Mouse (Mus musculus) CH12.LX (cell line): Measurements from ENCODE around the gene Gm20388. TPM values are rescaled to one million over a fixed set of nuclear protein-coding genes. Genes with fewer than 3 reads are reported as not detected.

Experiments used
- DNase-seq: peaks from one replicate; pipeline ENCODE4 v3.0.0-alpha.2; 2013; ENCODE audit errors: extremely low read depth
- H3K27ac ChIP-seq: 2 replicates; pipeline ENCODE4 v1.5.1; 2012; ENCODE audit warnings: low read depth, mild to moderate bottlenecking, control low read depth, moderate library complexity; ENCODE audit not compliant: insufficient read depth
- H3K27me3 ChIP-seq: replicated peaks from 2 replicates; pipeline ENCODE3; 2012; ENCODE audit warnings: inconsistent platforms
- H3K36me3 ChIP-seq, 2 experiments: replicated peaks in 1 of 2; 2 replicates each; pipeline versions ENCODE3 to v1.6.1; 2012; ENCODE audit warnings: inconsistent platforms in 1 of 2, low read length in 1 of 2, mild to moderate bottlenecking in 1 of 2, mixed read lengths in 1 of 2, moderate library complexity in 1 of 2; ENCODE audit not compliant: control insufficient read depth in 1 of 2, insufficient read depth in 1 of 2
- H3K4me1 ChIP-seq, 2 experiments: 2 replicates each; pipeline ENCODE4 v1.6.1; 2012; ENCODE audit warnings: inconsistent platforms in 1 of 2, moderate library complexity in 1 of 2; ENCODE audit not compliant: insufficient read depth in 2 of 2, control insufficient read depth in 1 of 2
- H3K4me2 ChIP-seq: 2 replicates; pipeline ENCODE4 v1.6.1; 2012; ENCODE audit warnings: low read depth, mild to moderate bottlenecking, control low read depth; ENCODE audit not compliant: poor library complexity, insufficient read depth, severe bottlenecking
- H3K4me3 ChIP-seq, 3 experiments: fragments of 150-350 bp in 1 of 3; sonication (generic) in 1 of 3; replicated peaks in 1 of 3; 2 replicates each; pipeline versions ENCODE3 to v1.5.1; 2011 to 2012; ENCODE audit warnings: low read depth in 2 of 3, low read length in 2 of 3, mild to moderate bottlenecking in 2 of 3, moderate library complexity in 2 of 3, control low read depth in 1 of 3, improper control_type of control experiment in 1 of 3, inconsistent platforms in 1 of 3, mixed read lengths in 1 of 3; ENCODE audit not compliant: poor library complexity in 1 of 3
- H3K79me2 ChIP-seq: replicated peaks from 2 replicates; pipeline ENCODE4 v1.6.1; 2012; ENCODE audit warnings: mild to moderate bottlenecking, moderate library complexity; ENCODE audit not compliant: control insufficient read depth, poor library complexity, insufficient read depth, severe bottlenecking; ENCODE audit errors: extremely low read depth
- H3K9ac ChIP-seq: 2 replicates; pipeline ENCODE4 v1.6.1; 2012; ENCODE audit warnings: low read depth, mild to moderate bottlenecking, control low read depth, moderate library complexity; ENCODE audit not compliant: insufficient read depth
- H3K9me3 ChIP-seq: replicated peaks from 2 replicates; pipeline ENCODE3; 2012; ENCODE audit warnings: low read length, inconsistent platforms, mixed read lengths
- BHLHE40 ChIP-seq: IDR thresholded peaks from 2 replicates; pipeline ENCODE4 v1.6.1; 2011; ENCODE audit warnings: mild to moderate bottlenecking, low read depth, low read length, improper control_type of control experiment
- CHD2 ChIP-seq: IDR thresholded peaks from 2 replicates; pipeline ENCODE4 v1.6.1; 2011; ENCODE audit warnings: low read length, improper control_type of control experiment
- EP300 ChIP-seq: IDR thresholded peaks from 2 replicates; pipeline ENCODE4 v1.6.1; 2011; ENCODE audit warnings: low read length, improper control_type of control experiment
- JUND ChIP-seq: conservative IDR thresholded peaks from 2 replicates; pipeline ENCODE4 v1.6.1; 2011; ENCODE audit warnings: low read depth, low read length, improper control_type of control experiment
- MAFK ChIP-seq: IDR thresholded peaks from 2 replicates; pipeline ENCODE4 v1.6.1; 2011; ENCODE audit warnings: low read length, improper control_type of control experiment; ENCODE audit not compliant: insufficient replicate concordance
- MAX ChIP-seq: IDR thresholded peaks from 2 replicates; pipeline ENCODE4 v1.6.1; 2011; ENCODE audit warnings: low read length, improper control_type of control experiment
- MEF2A ChIP-seq: IDR thresholded peaks from 2 replicates; pipeline ENCODE4 v1.6.1; 2014; ENCODE audit warnings: low read depth, mild to moderate bottlenecking, inconsistent platforms, low read length, improper control_type of control experiment, borderline replicate concordance
- MXI1 ChIP-seq: IDR thresholded peaks from 2 replicates; pipeline ENCODE4 v1.6.1; 2011; ENCODE audit warnings: mild to moderate bottlenecking, low read depth, low read length, improper control_type of control experiment
- MYC ChIP-seq: IDR thresholded peaks from 2 replicates; pipeline ENCODE4 v1.6.1; 2011; ENCODE audit warnings: low read depth, mild to moderate bottlenecking, improper control_type of control experiment, low read length
- NRF1 ChIP-seq: IDR thresholded peaks from 2 replicates; pipeline ENCODE4 v1.6.1; 2014; ENCODE audit warnings: low read depth, mild to moderate bottlenecking, inconsistent platforms, low read length, improper control_type of control experiment, moderate library complexity
- POLR2AphosphoS2 ChIP-seq: IDR thresholded peaks from 2 replicates; pipeline ENCODE4 v1.6.1; 2011; ENCODE audit warnings: low read depth, low read length, improper control_type of control experiment
- RCOR1 ChIP-seq: conservative IDR thresholded peaks from 2 replicates; pipeline ENCODE4 v1.6.1; 2012; ENCODE audit warnings: low read depth, mild to moderate bottlenecking, inconsistent platforms, low read length, improper control_type of control experiment
- TBP ChIP-seq: conservative IDR thresholded peaks from 2 replicates; pipeline ENCODE4 v1.6.1; 2011; ENCODE audit warnings: low read depth, low read length, improper control_type of control experiment
- TCF12 ChIP-seq: IDR thresholded peaks from 2 replicates; pipeline ENCODE4 v1.6.1; 2014; ENCODE audit warnings: low read depth, mild to moderate bottlenecking, inconsistent platforms, low read length, improper control_type of control experiment
- ZKSCAN1 ChIP-seq: IDR thresholded peaks from 2 replicates; pipeline ENCODE4 v1.6.1; 2012; ENCODE audit warnings: low read depth, inconsistent platforms, low read length, improper control_type of control experiment, borderline replicate concordance
- ZMIZ1 ChIP-seq: IDR thresholded peaks from 2 replicates; pipeline ENCODE4 v1.6.1; 2012; ENCODE audit warnings: low read depth, mild to moderate bottlenecking, inconsistent platforms, low read length, improper control_type of control experiment
- dilution Hi-C: fragments of 300-500 bp; cut with MboI; formaldehyde crosslinking; loops from 2 replicates; pipeline ENCODE4 v1.14.3; 2020; ENCODE audit warnings: low sequenced_read_pairs; ENCODE audit not compliant: extremely low pct_unique_long_range_greater_than_20kb, extremely low pct_ligation_motif_present
- in situ Hi-C: fragments of 300-500 bp; cut with MboI; formaldehyde crosslinking; loops from 3 replicates; pipeline ENCODE4 v1.14.3; 2019; ENCODE audit warnings: low sequenced_read_pairs, low pct_ligation_motif_present, low pct_unique_long_range_greater_than_20kb, mixed read lengths
- polyA plus RNA-seq: library from polyadenylated mRNA; unstranded; fragments of >175 nt; gene quantifications from 2 replicates; pipeline ENCODE4 v1.2.1, GENCODE M21; 2012; ENCODE audit warnings: low read depth; ENCODE audit not compliant: insufficient read length
- total RNA-seq, 2 experiments: library from RNA; depleted of rRNA; stranded (reverse); fragments of 300-350 nt in 1 of 2; fragments of >200 nt in 1 of 2; gene quantifications; 2 replicates each; pipeline ENCODE4 v1.2.3; 2012 to 2014

Gm20388 gene
- total and polyA plus RNA-seq, 3 experiments: 14.8 to 26.3 (median 22.2) TPM

DNA sequence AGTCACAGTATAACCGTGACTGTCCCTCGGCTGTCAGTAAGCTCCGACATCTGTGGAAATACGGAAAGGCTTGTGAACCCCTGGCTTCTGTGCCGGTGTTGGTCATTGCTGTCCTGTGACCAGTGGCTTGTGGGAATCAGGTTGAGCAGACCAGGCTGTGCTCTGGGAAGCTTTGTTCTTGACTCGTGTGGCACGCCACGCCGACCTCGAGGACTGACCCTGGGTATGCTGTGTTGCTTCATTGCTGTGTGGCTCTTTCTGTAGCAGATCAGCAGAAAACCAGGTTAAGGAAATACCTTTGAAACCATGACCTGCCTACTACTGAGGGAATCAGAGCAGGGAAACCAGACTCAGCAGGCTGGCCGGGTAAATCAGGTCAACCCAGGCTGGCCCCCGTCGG lies 4399.9 kb downstream of the Gm20388 start:
- no peaks in the 10 kb centered on the region for H3K9me3 ChIP-seq
- dilution Hi-C loops: no loop called here
- no peak for DNase-seq
- no peak for TF ChIP-seq MYC
- no peak for TF ChIP-seq POLR2AphosphoS2
- TF ChIP-seq BHLHE40: no peak
- no peak for TF ChIP-seq ZMIZ1
- TF ChIP-seq EP300: no peak
- TF ChIP-seq TBP: no peak
- TF ChIP-seq MXI1: no peak
- TF ChIP-seq CHD2: no peak
- no peak for TF ChIP-seq RCOR1
- TF ChIP-seq MEF2A: no peak
- TF ChIP-seq NRF1: no peak
- TF ChIP-seq MAFK: no peak
- peaks cover 13 to 85% of the 10 kb centered on the region in 2 experiments for H3K36me3 ChIP-seq
- H3K4me3 ChIP-seq: no peak overlapping the region
- no peaks in the 10 kb centered on the region for H3K27me3 ChIP-seq
- no peak overlapping the region for H3K27ac ChIP-seq
- no peak overlapping the region for H3K9ac ChIP-seq
- H3K79me2 ChIP-seq: no peaks in the 10 kb centered on the region
- H3K4me1 ChIP-seq: peaks cover 0 to 26% of the 10 kb centered on the region in 2 experiments; a peak in 2 of 4 replicates
- in situ Hi-C loops: no loop called here
- H3K4me2 ChIP-seq: no peak overlapping the region

DNA sequence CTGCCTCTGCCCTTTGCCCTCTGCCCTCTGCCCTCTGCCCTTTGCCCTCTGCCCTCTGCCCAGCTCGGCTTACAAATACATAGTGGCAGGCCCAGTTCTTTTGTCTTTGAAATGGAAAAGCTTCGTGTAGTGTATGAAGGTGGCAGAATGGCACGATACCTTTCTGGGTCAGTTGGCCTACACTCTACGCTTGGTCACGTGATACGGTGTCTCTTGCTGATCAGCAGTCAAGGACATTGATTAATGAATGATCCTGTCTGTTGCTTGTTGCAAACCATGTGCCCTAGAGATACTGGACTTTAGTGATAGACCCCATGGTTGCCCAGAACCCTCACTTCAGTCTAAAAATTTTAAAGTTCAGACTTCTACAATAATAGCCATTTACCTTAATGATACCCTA lies 4400.5 kb downstream of the Gm20388 start:
- TF ChIP-seq EP300 (no peak), MAX (no peak), TCF12 (no peak), MEF2A (no peak), ZKSCAN1 (no peak), JUND (no peak)
- TF ChIP-seq, all 38 proteins: peak for 0
- Histone ChIP-seq H3K9me3 (no peaks in the 10 kb centered on the region), H3K27ac (no peak overlapping the region), H3K4me3 (no peak overlapping the region), H3K4me1 (peaks cover 0 to 20% of the 10 kb centered on the region in 2 experiments; a peak in 2 of 4 replicates), H3K36me3 (peaks cover 12 to 84% of the 10 kb centered on the region in 2 experiments), H3K9ac (no peak overlapping the region), H3K4me2 (no peak overlapping the region), H3K79me2 (no peaks in the 10 kb centered on the region), H3K27me3 (no peaks in the 10 kb centered on the region)
- in situ Hi-C loops: no loop called here
- dilution Hi-C loops: no loop called here
- no peak for DNase-seq
